Mouse (Mus musculus): ENCODE results near the gene Rapgef2. TPM values are rescaled to one million over a fixed set of nuclear protein-coding genes. Genes with fewer than 3 reads are reported as not detected.
"Not testable (repeated sequence)": the region's sequence is repeated elsewhere in the genome, so short reads cannot be mapped to it uniquely, and the experiment has no call there.

The Rapgef2 gene
- total RNA-seq, 4 experiments from 2014 or later = 12.7 to 14.4 (median 13.4) TPM

DNA sequence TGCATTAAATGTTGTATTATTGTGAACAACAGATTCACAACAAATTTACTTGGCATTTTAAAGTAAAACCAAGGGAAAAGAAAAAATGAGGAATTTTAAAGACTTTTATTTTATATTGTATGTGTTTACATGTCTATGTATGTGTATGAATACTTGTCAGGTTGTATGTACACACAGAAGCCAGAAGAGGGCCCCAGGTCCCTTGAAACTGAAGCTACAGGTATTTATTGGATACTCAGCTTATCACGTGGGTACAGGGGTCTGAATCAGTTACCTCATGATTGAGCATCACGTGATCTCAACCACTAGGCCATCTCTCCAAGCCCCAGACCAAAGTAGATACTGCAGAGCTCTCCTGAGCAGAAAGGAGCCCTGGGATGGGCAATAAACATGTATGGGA lies 180.0 kb downstream of the Rapgef2 start:
- no peak for DNase-seq (ENCODE audit: low spot score in 2 of 2)

DNA sequence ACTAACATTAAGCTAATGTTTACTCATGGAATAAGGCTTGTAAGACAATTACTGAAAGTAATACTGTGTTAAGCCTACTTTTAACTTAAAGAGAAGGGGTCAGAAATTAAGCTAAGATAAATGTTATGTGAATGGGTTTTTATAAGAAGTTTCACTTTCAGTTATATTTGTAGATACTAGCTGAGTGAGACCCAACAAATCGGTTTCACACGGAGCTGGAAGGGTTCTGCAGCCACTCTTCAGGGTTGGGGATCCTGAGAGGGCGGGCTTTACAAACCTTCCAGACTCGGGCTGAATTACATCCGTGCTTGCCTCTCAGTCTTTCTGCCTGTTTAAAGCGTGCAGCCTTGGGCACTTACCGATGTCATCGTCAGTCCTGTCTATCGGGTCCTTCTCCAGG lies 182.7 kb downstream of the Rapgef2 start:
- no peak for DNase-seq (ENCODE audit: low spot score in 2 of 2)

DNA sequence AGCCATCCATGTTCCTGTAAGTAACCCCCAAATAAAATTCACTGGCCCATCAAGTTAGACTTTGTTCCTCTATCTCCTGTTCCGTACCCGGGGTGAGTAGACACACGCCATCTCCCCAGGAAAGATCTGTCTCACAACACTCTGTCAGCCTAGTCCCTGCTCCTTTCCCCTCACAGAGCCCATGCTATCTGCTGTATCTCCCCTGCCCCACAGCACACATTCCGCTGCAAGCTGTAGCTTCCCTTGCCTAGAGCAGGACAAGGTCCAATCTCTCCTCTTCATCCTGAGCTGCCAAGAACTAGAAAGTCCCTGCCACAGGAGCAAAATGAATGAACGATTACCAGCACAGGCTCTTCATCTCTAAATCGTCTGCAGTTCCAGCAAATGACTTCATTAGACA lies 184.6 kb downstream of the Rapgef2 start:
- no peak for DNase-seq (ENCODE audit: low spot score in 2 of 2)

DNA sequence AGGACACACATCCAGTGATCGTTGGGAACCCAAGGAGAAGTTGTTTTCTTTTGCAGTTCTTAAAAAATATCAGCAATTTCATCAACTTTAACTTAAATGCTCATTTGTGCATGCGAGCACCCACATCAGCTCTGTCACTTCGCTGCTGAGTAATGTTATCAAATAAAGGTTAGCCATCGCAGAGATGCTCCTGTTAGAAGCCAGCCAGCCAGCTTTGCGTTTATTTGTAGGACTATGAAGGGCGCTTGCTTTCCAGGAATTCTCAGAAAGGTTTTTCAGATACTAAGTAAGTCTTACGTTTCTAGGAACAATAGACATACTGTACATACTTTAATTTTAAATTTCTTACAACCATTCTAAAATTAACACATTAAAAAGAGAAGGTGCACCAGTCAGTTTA lies 185.5 kb downstream of the Rapgef2 start:
- no peak for DNase-seq (ENCODE audit: low spot score in 2 of 2)

DNA sequence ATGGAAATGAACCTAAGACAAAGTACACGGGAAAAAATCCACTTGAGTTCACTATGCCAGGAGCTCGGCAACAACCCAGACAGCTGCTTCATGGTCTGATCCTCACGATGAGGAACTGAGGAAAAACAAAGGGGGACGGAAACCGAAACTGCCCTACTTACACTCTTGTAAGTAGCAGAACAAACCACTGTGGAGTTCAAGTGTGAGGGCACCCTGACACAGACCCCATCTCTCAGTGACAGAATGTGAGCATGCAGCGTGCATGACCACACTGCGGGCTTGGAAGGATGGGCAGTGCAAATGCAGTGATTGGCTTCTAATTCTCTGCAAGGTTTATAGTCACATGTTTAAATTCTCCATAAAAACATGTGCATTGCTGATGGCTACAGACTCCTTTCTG lies 197.2 kb downstream of the Rapgef2 start:
- no peak for DNase-seq (ENCODE audit: low spot score in 2 of 2)

DNA sequence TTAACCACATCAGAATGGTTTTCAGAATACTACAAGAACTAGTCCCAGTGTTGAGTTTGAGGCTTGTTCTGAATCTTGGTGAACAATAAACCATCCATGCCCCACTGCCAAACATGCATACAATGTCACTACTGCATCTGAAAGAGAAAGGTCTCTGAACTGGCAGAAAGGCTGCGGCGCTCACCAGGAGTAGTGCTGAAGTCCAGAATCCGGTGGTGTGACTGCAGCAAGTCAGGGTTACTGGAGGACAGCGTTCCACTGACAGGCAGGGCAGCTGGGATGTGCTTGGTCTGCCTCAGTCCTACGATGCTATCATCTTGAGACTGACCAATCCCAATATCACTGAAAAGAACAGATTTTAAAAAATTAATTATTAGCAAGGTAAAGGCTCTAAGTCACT lies 197.9 kb downstream of the Rapgef2 start:
- no peak for DNase-seq (ENCODE audit: low spot score in 2 of 2)

DNA sequence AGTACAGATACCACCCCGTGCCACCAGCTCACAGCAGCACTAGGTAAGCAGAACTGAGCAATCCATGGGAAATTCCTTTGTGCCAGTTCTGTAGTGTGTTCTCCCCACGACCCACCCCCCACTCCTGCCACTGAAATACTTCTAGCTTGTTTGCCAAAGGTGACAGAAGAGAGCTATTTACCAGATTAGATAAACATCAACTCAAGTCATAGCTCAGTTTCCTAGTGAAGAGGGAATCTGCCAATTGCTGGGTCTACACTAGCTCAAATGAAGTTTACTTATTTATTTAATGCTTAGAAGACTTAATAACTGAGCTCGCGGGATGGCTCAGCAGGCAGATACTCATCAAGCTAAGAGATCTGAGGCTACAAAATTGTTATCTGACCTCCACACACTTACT lies 200.0 kb downstream of the Rapgef2 start:
- DNase-seq (ENCODE audit: low spot score in 2 of 2) = no peak

DNA sequence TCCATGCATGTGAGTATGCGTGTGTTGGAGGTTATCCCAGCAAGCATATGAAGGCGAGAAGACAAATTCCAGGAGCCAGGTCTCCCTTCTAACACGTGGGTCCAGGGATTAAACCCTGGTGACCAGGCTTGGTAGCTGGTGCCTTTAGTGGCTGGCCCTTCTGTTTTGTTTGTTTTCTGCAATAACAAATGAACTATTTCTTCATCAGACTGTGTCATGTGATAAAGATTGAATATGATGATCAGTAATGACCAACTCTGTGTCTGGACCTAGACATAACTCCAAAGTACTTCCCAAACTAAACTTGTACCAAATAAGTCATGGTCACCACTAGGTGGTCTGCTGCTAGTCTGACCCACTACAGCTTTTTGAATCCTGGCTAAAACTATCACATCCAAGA lies 202.4 kb downstream of the Rapgef2 start:
- no peak for DNase-seq (ENCODE audit: low spot score in 2 of 2)

DNA sequence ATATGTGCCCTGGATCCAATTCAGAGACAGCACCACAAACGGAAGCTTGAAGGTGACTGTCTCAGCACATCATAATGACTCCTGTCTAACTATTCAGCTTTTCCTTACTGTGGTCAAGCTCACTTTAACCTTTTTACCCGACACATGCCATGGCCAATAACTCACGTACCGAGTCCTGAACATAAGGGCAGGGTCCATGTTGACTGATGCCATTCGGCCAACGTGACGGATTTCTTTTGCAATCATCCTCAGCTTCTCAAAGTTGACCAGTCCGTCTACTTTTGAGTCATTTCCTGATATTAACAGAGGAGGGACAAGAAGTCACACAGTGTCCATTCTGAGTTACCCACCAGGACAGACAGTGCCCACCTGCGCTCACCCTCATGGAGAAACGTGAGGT lies 203.3 kb downstream of the Rapgef2 start:
- no peak for DNase-seq (ENCODE audit: low spot score in 2 of 2)

DNA sequence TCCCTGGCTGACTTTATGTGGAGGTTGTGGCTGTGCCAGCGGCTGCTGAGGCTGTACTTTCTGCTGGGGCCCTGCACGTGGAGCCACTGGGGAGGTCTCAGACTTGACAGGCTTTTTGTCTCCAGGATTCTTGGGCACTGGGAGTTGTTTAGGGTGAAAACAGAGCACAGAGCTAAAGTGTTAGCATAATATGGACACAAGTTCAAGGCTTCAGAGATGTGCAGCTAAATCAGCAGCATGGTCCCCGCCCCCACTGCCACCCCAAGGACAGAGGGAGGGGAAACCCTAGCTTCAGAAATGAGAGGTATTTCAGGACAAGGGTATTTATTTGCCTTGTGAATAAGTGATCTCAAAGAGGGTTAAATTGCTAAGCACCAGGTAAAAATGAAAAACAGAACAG lies 207.2 kb downstream of the Rapgef2 start:
- DNase-seq (ENCODE audit: low spot score in 2 of 2) = no peak

DNA sequence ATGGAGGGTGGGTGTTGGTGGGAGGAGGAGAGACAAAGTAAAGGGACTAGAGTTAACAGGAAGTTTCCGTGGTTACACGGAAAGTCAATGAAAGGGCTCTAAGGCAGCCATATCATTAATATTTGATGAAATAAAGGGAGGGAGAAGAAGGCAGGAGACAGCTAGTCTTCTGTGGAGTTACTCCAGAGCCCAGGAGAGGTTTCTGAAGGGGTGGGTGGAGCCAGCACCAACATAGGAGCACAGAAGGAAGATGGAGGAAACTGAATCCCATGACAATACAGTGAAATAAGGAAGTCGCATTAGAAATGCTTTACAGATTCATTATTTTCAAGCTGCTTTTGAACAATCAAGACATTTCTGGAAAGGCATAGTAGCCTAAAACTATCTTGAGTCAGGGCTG lies 211.3 kb downstream of the Rapgef2 start:
- DNase-seq (ENCODE audit: low spot score in 2 of 2) = no peak

DNA sequence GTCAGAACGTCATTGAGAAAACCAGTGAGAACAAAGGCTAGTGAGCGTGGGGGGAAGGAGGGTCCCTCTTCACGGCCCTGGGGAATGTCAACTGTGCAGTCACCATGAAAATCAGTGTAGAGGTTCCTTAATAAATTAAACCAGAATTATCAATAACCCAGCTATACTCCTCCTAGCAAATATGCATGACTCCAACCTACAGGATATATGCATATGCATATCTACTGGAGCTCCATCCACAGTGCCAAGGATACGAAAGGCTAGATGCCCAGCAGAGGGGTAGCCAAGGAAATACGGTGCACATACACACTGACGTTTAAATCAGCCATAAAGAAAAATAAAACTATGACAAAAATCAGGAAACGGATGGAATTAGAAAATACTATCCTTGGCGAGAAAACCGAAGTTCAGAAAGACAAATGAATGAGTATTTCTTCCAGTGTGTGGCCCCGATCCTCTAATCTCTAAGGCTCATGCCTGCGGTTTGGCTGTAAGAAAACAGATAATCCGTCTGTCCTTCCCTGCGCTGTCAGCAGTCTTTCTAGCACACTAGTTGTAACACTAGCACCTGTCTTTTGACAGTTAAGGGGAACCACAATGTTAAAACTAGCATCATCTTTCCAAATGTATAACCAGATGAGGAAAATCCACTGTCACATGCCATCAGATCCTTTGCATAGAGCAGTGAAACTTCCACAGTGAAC lies 212.6 kb downstream of the Rapgef2 start:
- DNase-seq (ENCODE audit: low spot score in 2 of 2) = no peak

DNA sequence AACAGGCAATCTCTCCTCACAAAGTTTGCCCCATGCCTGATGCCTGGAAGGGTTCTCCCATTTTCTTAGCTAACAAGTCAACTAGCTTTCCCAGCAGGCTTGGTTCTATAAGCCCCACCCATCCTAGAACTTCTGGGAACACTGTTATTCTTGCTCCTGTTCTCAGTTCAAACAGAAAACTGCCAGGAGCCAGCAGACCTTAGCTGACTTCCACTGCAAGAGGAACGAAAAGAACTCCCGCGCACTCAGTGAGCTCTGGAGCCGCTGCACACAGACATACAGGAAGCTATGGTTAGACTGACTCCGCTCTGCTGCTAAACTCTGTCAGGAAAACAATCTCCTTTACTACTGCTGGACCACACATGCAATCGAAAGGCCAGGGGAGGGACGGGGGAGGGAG lies 214.8 kb downstream of the Rapgef2 start:
- no peak for DNase-seq (ENCODE audit: low spot score in 2 of 2)

DNA sequence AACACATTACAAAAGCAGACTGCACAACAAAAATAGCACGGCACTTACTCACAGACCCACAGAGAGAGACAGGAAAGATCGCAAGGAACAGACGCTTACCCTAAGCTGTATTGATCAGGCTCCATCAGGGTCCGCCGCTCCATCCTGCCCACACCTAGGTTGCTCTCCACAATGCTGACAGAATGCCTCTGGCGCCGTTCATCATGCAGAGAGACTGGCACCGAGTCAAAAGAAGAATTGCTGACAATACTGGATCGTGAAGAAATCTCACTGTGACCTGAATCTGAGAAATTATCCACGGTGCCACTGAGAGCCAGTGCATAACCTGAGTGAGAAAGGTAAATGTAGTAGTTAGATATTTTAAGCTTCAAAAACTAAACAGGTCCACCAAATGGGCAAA lies 216.4 kb downstream of the Rapgef2 start:
- DNase-seq (ENCODE audit: low spot score in 2 of 2) = no peak

DNA sequence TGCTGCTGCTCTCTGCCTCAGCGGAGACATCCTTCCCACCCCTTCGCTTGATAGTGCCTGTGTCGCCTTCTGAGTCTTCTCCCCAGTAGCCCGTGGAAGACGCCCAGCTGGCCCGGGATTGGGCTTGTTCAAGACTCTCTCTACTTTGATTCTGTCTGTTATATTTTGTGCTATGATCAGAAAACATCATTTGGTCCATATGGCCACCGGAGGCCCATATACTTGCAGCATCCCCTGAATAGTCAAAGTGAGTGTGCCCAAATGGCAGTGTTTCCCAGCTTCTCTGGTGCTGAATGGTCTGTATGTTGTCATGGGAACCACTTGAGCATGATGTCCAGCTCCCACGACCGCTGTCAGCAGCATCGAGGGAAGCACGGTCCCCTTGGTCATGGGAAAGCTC lies 217.3 kb downstream of the Rapgef2 start:
- DNase-seq (ENCODE audit: low spot score in 2 of 2) = no peak

DNA sequence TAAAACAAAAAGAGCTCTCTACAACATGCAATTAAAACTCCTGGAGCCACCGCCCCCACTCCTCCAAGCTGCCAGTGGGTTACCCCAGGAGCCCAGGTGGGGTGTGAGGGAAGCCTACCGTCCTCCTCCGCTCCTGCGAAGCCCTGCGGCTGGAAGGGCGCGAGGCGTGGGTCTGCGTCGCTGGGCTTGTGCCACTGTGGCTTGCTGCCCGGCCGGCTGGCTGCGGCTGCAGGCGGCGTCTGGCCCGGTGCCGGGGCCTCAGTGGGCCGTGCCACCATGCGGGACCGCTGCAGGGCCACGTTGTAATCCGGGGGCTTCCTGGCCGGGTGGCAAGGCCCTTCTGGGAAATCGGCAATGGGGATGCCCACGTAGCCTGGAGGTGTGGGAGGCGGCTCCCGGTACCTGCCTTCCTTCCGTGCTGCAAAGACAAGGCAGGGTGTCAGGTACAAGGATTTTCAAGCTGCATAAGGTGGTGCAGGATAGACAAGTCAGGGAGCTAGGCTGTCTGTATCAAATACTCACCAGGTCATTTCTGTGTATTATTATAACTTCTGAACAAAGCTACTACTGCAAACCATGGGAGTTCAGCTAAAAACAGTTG lies 219.8 kb downstream of the Rapgef2 start:
- no peak for DNase-seq (ENCODE audit: low spot score in 2 of 2)

DNA sequence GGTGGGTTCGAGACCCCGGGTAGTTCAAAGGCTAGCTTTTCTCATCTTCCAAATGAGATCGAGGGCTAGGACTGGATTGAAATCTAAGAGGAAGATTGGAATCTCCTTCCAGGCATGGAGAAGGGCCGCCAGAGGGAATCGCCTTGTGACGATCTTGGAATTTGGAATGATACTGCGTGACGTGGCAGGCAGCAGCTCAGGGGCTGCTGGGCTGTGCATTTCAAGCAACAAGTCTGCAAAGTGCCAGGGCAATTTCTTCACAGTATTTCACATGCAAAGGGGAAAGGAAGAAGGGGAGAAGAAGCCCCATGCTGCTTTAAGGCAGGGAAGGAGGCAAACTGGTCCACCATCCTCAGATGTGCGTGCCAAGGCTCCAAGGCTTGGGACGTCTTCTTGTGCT lies 222.2 kb downstream of the Rapgef2 start:
- no peak for DNase-seq (ENCODE audit: low spot score in 2 of 2)

DNA sequence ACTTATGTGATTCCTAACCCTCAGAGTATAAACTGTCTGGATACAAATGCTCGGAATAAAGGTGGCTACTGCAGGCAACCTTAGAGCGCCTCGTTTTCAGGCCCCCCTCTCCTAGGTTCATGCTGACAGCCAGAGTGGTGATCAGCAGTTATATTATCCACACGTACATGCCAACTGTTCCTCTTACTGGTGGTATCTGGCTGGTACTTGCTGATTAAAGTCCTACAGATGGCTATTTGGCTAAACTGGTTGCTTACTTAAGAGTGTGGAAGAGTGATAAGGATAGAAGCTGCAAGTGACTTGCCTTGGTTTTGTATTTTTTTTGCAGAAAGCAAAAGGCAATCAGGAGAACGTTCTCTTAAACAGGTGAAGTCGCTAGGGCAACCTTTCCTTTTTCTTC lies 224.9 kb downstream of the Rapgef2 start:
- DNase-seq (ENCODE audit: low spot score in 2 of 2) = no peak

DNA sequence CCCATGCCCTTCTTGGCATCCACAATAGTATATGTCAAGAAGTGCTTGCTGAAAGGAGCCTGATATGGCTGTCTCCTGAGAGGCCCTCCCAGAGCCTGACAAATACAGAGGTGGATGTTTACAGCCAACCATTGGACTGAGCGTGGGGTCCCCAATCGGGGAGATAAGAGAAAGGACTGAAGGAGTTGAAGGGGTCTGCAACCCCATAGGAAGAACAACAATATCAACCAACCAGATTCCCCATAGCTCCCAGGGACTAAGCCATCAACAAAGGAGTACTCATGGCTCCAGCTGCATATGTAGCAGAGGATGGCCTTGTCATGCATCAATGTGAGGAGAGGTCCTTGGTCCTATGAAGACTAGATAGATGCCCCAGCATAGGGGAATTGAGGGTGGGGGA lies 227.8 kb downstream of the Rapgef2 start:
- DNase-seq (ENCODE audit: low spot score in 2 of 2) = not testable (repeated sequence)

DNA sequence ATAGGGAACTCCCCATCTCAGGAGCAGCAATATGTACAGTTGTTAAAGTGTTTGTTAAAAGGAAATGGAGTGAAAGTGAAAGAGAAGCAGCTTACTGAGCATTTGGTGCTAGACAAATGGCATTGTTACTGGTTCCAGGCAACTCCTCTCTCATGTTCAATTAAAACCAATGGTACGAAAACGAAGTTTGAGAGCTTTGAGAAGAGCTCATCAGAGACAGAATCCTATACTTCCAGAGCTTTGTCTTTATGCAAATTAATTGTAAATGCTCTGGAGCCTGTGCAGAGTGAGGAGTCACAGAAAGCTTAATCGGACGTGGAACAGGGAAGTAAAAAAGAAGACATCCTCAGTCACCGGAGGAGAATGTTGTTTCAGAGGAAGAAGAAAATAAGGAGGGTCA lies 241.1 kb downstream of the Rapgef2 start:
- DNase-seq (ENCODE audit: low spot score in 2 of 2) = no peak

DNA sequence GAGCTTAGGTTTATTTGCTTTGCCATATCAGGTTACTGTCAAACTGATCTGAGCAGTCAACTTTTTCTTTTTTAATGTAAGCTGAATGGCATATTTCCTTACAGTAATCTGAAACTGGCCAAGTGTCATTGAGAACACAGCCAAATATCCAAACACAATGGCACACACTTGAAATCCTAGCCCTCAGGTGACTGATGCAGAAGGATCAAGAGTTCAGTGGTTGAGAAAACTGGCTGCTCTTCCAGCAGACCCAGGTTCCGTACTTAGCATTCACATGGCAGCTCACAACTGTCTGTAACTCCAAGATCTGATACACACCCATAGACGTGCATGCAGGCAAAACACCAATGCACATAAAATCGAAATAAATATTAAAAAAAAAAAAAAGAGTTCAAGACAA lies 243.3 kb downstream of the Rapgef2 start:
- DNase-seq (ENCODE audit: low spot score in 2 of 2) = no peak

DNA sequence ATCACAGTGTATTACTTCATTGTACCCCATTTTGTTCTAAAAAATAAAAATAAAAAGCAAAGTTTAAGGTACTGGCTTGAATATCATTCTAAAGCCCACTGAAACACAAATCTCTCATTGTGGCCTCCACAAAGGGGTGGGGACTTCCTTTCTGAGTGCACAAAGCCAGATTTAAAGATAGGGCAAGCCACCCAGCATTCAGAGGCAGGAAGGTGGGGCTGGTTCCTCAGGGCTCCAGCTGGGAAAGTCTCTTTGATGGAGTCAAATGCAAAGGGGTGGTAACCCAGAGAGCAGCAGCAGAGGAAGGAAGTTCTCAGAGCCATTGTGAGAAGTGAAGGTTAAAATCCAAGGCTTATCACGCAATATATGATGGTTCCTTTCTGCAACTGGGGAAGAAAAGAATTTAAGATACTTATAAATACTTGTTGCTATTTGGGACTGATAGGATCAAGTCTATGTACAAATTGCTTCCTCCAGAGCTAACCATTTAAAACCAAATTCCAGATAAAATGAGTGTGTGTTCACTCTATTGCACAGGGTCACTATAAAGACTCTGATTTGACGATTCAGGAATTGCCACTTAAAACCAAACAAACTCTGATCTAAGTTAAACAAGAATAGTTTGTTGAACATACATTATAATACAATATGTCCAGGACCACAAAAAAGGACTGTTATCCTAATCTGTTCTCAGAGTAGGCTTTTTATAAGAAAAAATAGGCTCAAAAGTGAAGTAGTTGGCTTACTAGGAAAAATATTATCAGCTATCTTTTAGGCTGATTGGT lies 246.5 kb downstream of the Rapgef2 start:
- DNase-seq (ENCODE audit: low spot score in 2 of 2) = no peak

DNA sequence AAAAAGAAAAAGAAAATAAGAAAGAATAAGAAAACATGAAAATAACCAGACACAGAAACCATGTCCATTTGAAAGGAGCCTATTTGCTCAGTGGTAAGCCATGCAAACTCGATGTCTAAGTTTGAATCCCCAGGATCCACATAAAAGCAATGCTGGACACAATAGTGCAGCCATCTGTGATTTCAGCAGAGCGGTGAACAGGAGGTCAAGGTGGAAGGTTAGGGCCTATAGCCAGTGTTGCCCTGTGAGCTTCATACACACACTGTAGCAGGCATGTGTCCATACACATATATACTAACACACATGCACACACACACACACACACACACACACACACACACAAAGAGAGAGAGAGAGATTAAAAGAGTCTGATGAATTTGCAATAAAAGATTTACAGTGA lies 247.3 kb downstream of the Rapgef2 start:
- no peak for DNase-seq (ENCODE audit: low spot score in 2 of 2)

All from gastrocnemius, adult 8-10 months (tissue).